Mouse (Mus musculus) heart, embryonic 11.5 days (tissue): ENCODE results near the gene Boll. TPM values are rescaled to one million over a fixed set of nuclear protein-coding genes. Genes with fewer than 3 reads are reported as not detected.

Experiments
- ATAC-seq: fragments of 200-750 bp; cut with Nextera tagmentation; replicated peaks from 2 replicates; pipeline ENCODE4 v1.8.0; 2017; ENCODE audit warnings: moderate library complexity; ENCODE audit not compliant: insufficient number of reproducible peaks, low FRiP score, low TSS enrichment
- H3K27ac ChIP-seq: fragments of 300-500 bp; sonication (generic); 2 replicates; pipeline ENCODE4 v1.5.1; 2014; ENCODE audit warnings: mild to moderate bottlenecking, low read depth, low read length
- H3K27me3 ChIP-seq: fragments of 300-500 bp; sonication (generic); 2 replicates; pipeline ENCODE4 v1.6.1; 2014; ENCODE audit warnings: mild to moderate bottlenecking, low read length, mixed read lengths; ENCODE audit not compliant: control insufficient read depth, insufficient read depth
- H3K36me3 ChIP-seq: fragments of 300-500 bp; sonication (generic); 2 replicates; pipeline ENCODE4 v1.6.1; 2014; ENCODE audit warnings: mild to moderate bottlenecking, low read length, moderate library complexity, mixed read lengths; ENCODE audit not compliant: control insufficient read depth, insufficient read depth
- H3K4me1 ChIP-seq: fragments of 300-500 bp; sonication (generic); 2 replicates; pipeline ENCODE4 v1.6.1; 2014; ENCODE audit warnings: low read length; ENCODE audit not compliant: control insufficient read depth, insufficient read depth
- H3K4me2 ChIP-seq: fragments of 300-500 bp; sonication (generic); 2 replicates; pipeline ENCODE4 v1.6.1; 2014; ENCODE audit warnings: mild to moderate bottlenecking, moderate library complexity
- H3K4me3 ChIP-seq: fragments of 300-500 bp; sonication (generic); 2 replicates; pipeline ENCODE4 v1.5.1; 2014; ENCODE audit warnings: low read depth, low read length
- H3K9ac ChIP-seq: fragments of 300-500 bp; sonication (generic); 2 replicates; pipeline ENCODE4 v1.6.1; 2014; ENCODE audit warnings: mild to moderate bottlenecking, low read depth, low read length, moderate library complexity
- H3K9me3 ChIP-seq: fragments of 300-500 bp; sonication (generic); replicated peaks from 2 replicates; pipeline ENCODE4 v1.6.1; 2016; ENCODE audit warnings: low read length; ENCODE audit not compliant: control insufficient read depth
- WGBS: fragments of 180-500 bp; shearing (Covaris S2); extraction: QIAGEN DNeasy Blood & Tissue Kit; methylation state at CpG from one replicate; pipeline ENCODE4 v1.1.7; 2014; ENCODE audit not compliant: insufficient replicate concordance; 5-methylcytosine and 5-hydroxymethylcytosine counted together
- polyA plus RNA-seq: library from polyadenylated mRNA; unstranded; fragments of >200 nt; fragmentation: Nextera tagmentation; extraction: Ambion mirVana; gene quantifications from 2 replicates; pipeline ENCODE4 v1.2.1, GENCODE M21; 2014

Gene Boll
- polyA plus RNA-seq: 0.20 and 0.33 TPM in 2 replicates

- Histone ChIP-seq H3K9me3 (peaks cover 3% of the 10 kb centered on the region), H3K4me3 (peak within 1 kb of the TSS; percentile 37), H3K4me1 (no peaks in the 10 kb centered on the region; the same call in 1 of the 2 replicates), H3K27me3 (peaks cover 15% of the 10 kb centered on the region), H3K36me3 (no peaks in the 10 kb centered on the region), H3K27ac (no peak within 1 kb of the TSS), H3K4me2 (peak within 1 kb of the TSS; percentile 59), H3K9ac (no peak within 1 kb of the TSS; the same call in 1 of the 2 replicates)
- WGBS: 13% methylated on average over 51 of the region's 68 CpGs
- ATAC-seq: 0 out of 2 replicates have a peak, but pooled peaks have one; percentile 31
Measured at GRCm38 (mm10) chr1:55363044-55363565, at the start of gene Boll. TSS of gene Boll (minus strand) at chr1:55363469.

- Histone ChIP-seq H3K4me3 (no peak overlapping the region), H3K4me2 (no peak overlapping the region), H3K27me3 (no peaks in the 10 kb centered on the region; the same call in 1 of the 2 replicates), H3K4me1 (no peaks in the 10 kb centered on the region), H3K36me3 (no peaks in the 10 kb centered on the region), H3K9me3 (no peaks in the 10 kb centered on the region), H3K9ac (no peak overlapping the region), H3K27ac (no peak overlapping the region)
- no peak for ATAC-seq
- 72% methylated on average over 6 of the region's 6 CpGs for WGBS
Measured at GRCm38 (mm10) chr1:55412569-55412968, 49.3 kb upstream of the Boll start.

GRCm38 (mm10) chr1:55411079-55411478 is 47.8 kb upstream of the Boll start:
- ATAC-seq: no peak
- Histone ChIP-seq H3K4me2 (no peak overlapping the region), H3K4me3 (no peak overlapping the region), H3K4me1 (no peaks in the 10 kb centered on the region), H3K36me3 (no peaks in the 10 kb centered on the region), H3K27ac (no peak overlapping the region), H3K27me3 (peaks cover 4% of the 10 kb centered on the region), H3K9ac (no peak overlapping the region), H3K9me3 (no peaks in the 10 kb centered on the region)
- 69% methylated on average over 2 of the region's 2 CpGs for WGBS

GRCm38 (mm10) chr1:55410670-55411069 is 47.4 kb upstream of the Boll start:
- Histone ChIP-seq H3K9ac (no peak overlapping the region), H3K4me1 (no peaks in the 10 kb centered on the region), H3K4me2 (no peak overlapping the region), H3K4me3 (no peak overlapping the region), H3K27me3 (peaks cover 4% of the 10 kb centered on the region), H3K9me3 (no peaks in the 10 kb centered on the region), H3K27ac (no peak overlapping the region), H3K36me3 (no peaks in the 10 kb centered on the region)
- ATAC-seq: no peak
- WGBS: 58% methylated on average over 2 of the region's 2 CpGs

GRCm38 (mm10) chr1:55406531-55407375 is 43.5 kb upstream of the Boll start:
- 0 out of 2 replicates have a peak overlapping the region, but pooled peaks have one; percentile 7 for H3K27ac ChIP-seq
- H3K27me3 ChIP-seq: peaks cover 9% of the 10 kb centered on the region
- WGBS: 3% methylated on average over 35 of the region's 35 CpGs
- H3K9me3 ChIP-seq: no peaks in the 10 kb centered on the region
- no peaks in the 10 kb centered on the region for H3K36me3 ChIP-seq
- no peaks in the 10 kb centered on the region for H3K4me1 ChIP-seq
- peak overlapping the region; percentile 57 for H3K4me3 ChIP-seq
- ATAC-seq: 0 out of 2 replicates have a peak, but pooled peaks have one; percentile 24
- peak overlapping the region; percentile 68 for H3K9ac ChIP-seq
- peak overlapping the region; percentile 98 for H3K4me2 ChIP-seq

- Histone ChIP-seq H3K4me3 (peak overlapping the region; percentile 57), H3K4me1 (no peaks in the 10 kb centered on the region), H3K9me3 (no peaks in the 10 kb centered on the region), H3K27ac (no peak overlapping the region), H3K9ac (peak overlapping the region; percentile 68), H3K36me3 (no peaks in the 10 kb centered on the region), H3K4me2 (peak overlapping the region; percentile 98), H3K27me3 (peaks cover 9% of the 10 kb centered on the region)
- WGBS: under 1% methylated on average over 40 of the region's 42 CpGs
- ATAC-seq: peak; percentile 58; the same call in 1 of the 2 replicates
Measured at GRCm38 (mm10) chr1:55406023-55406413, 42.7 kb upstream of the Boll start.

GRCm38 (mm10) chr1:55405272-55406022 is 42.2 kb upstream of the Boll start, which contains the start of gene Plcl1:
TSS of gene Plcl1 (plus strand) at chr1:55405921.
- H3K27me3 ChIP-seq: peaks cover 9% of the 10 kb centered on the region; the same call in 1 of the 2 replicates
- peak within 1 kb of the TSS; percentile 68 for H3K9ac ChIP-seq
- no peaks in the 10 kb centered on the region for H3K36me3 ChIP-seq
- ATAC-seq: peak; percentile 93
- H3K4me1 ChIP-seq: no peaks in the 10 kb centered on the region
- peak within 1 kb of the TSS; percentile 57 for H3K4me3 ChIP-seq
- peak within 1 kb of the TSS; percentile 98 for H3K4me2 ChIP-seq
- H3K9me3 ChIP-seq: no peaks in the 10 kb centered on the region
- WGBS: 2% methylated on average over 50 of the region's 51 CpGs
- H3K27ac ChIP-seq: 0 out of 2 replicates have a peak within 1 kb of the TSS, but pooled peaks have one; percentile 7

- H3K27me3 ChIP-seq: peaks cover 9% of the 10 kb centered on the region; the same call in 1 of the 2 replicates
- no peaks in the 10 kb centered on the region for H3K36me3 ChIP-seq
- no peak overlapping the region for H3K4me3 ChIP-seq
- H3K4me2 ChIP-seq: no peak overlapping the region
- H3K9me3 ChIP-seq: no peaks in the 10 kb centered on the region
- no peaks in the 10 kb centered on the region for H3K4me1 ChIP-seq
- no peak overlapping the region for H3K9ac ChIP-seq
- WGBS: 6% methylated on average over 3 of the region's 3 CpGs
- no peak overlapping the region for H3K27ac ChIP-seq
- ATAC-seq: no peak
Measured at GRCm38 (mm10) chr1:55404439-55404838, 41.2 kb upstream of the Boll start.
